Mouse (Mus musculus) CH12.LX (cell line): ENCODE data around the gene Dppa3. TPM values are rescaled to one million over a fixed set of nuclear protein-coding genes. Genes with fewer than 3 reads are reported as not detected.
A peak's percentile ranks its signal among the peaks of the same experiment; 100 is the strongest.

ENCODE experiments used
- DNase-seq: peaks from one replicate; pipeline ENCODE4 v3.0.0-alpha.2; 2013; ENCODE audit errors: extremely low read depth
- H3K27ac ChIP-seq: 2 replicates; pipeline ENCODE4 v1.5.1; 2012; ENCODE audit warnings: low read depth, mild to moderate bottlenecking, control low read depth, moderate library complexity; ENCODE audit not compliant: insufficient read depth
- H3K27me3 ChIP-seq: replicated peaks from 2 replicates; pipeline ENCODE3; 2012; ENCODE audit warnings: inconsistent platforms
- H3K36me3 ChIP-seq, 2 experiments: replicated peaks in 1 of 2; 2 replicates each; pipeline versions ENCODE3 to v1.6.1; 2012; ENCODE audit warnings: inconsistent platforms in 1 of 2, low read length in 1 of 2, mild to moderate bottlenecking in 1 of 2, mixed read lengths in 1 of 2, moderate library complexity in 1 of 2; ENCODE audit not compliant: control insufficient read depth in 1 of 2, insufficient read depth in 1 of 2
- H3K4me1 ChIP-seq, 2 experiments: 2 replicates each; pipeline ENCODE4 v1.6.1; 2012; ENCODE audit warnings: inconsistent platforms in 1 of 2, moderate library complexity in 1 of 2; ENCODE audit not compliant: insufficient read depth in 2 of 2, control insufficient read depth in 1 of 2
- H3K4me2 ChIP-seq: 2 replicates; pipeline ENCODE4 v1.6.1; 2012; ENCODE audit warnings: low read depth, mild to moderate bottlenecking, control low read depth; ENCODE audit not compliant: poor library complexity, insufficient read depth, severe bottlenecking
- H3K4me3 ChIP-seq, 3 experiments: fragments of 150-350 bp in 1 of 3; sonication (generic) in 1 of 3; replicated peaks in 1 of 3; 2 replicates each; pipeline versions ENCODE3 to v1.5.1; 2011 to 2012; ENCODE audit warnings: low read depth in 2 of 3, low read length in 2 of 3, mild to moderate bottlenecking in 2 of 3, moderate library complexity in 2 of 3, control low read depth in 1 of 3, improper control_type of control experiment in 1 of 3, inconsistent platforms in 1 of 3, mixed read lengths in 1 of 3; ENCODE audit not compliant: poor library complexity in 1 of 3
- H3K79me2 ChIP-seq: replicated peaks from 2 replicates; pipeline ENCODE4 v1.6.1; 2012; ENCODE audit warnings: mild to moderate bottlenecking, moderate library complexity; ENCODE audit not compliant: control insufficient read depth, poor library complexity, insufficient read depth, severe bottlenecking; ENCODE audit errors: extremely low read depth
- H3K9ac ChIP-seq: 2 replicates; pipeline ENCODE4 v1.6.1; 2012; ENCODE audit warnings: low read depth, mild to moderate bottlenecking, control low read depth, moderate library complexity; ENCODE audit not compliant: insufficient read depth
- H3K9me3 ChIP-seq: replicated peaks from 2 replicates; pipeline ENCODE3; 2012; ENCODE audit warnings: low read length, inconsistent platforms, mixed read lengths
- BHLHE40 ChIP-seq: IDR thresholded peaks from 2 replicates; pipeline ENCODE4 v1.6.1; 2011; ENCODE audit warnings: mild to moderate bottlenecking, low read depth, low read length, improper control_type of control experiment
- CTCF ChIP-seq, 2 experiments: IDR thresholded peaks in 1 of 2; conservative IDR thresholded peaks in 1 of 2; 2 replicates each; pipeline ENCODE4 v1.5.1; 2011 to 2012; ENCODE audit warnings: low read depth in 2 of 2, low read length in 2 of 2, improper control_type of control experiment in 1 of 2, inconsistent platforms in 1 of 2, mild to moderate bottlenecking in 1 of 2, moderate library complexity in 1 of 2
- IRF4 ChIP-seq: IDR thresholded peaks from 2 replicates; pipeline ENCODE4 v1.6.1; 2014; ENCODE audit warnings: low read depth, mild to moderate bottlenecking, inconsistent platforms, low read length, improper control_type of control experiment
- KAT2A ChIP-seq: IDR thresholded peaks from 2 replicates; pipeline ENCODE4 v1.6.1; 2012; ENCODE audit warnings: low read length, improper control_type of control experiment, inconsistent platforms; ENCODE audit not compliant: insufficient replicate concordance
- MAFK ChIP-seq: IDR thresholded peaks from 2 replicates; pipeline ENCODE4 v1.6.1; 2011; ENCODE audit warnings: low read length, improper control_type of control experiment; ENCODE audit not compliant: insufficient replicate concordance
- MEF2A ChIP-seq: IDR thresholded peaks from 2 replicates; pipeline ENCODE4 v1.6.1; 2014; ENCODE audit warnings: low read depth, mild to moderate bottlenecking, inconsistent platforms, low read length, improper control_type of control experiment, borderline replicate concordance
- PAX5 ChIP-seq: IDR thresholded peaks from 2 replicates; pipeline ENCODE4 v1.6.1; 2012; ENCODE audit warnings: low read length, inconsistent platforms, mixed read lengths
- POLR2AphosphoS2 ChIP-seq: IDR thresholded peaks from 2 replicates; pipeline ENCODE4 v1.6.1; 2011; ENCODE audit warnings: low read depth, low read length, improper control_type of control experiment
- SMC3 ChIP-seq: IDR thresholded peaks from 2 replicates; pipeline ENCODE4 v1.6.1; 2011; ENCODE audit warnings: low read depth, low read length, improper control_type of control experiment
- TCF12 ChIP-seq: IDR thresholded peaks from 2 replicates; pipeline ENCODE4 v1.6.1; 2014; ENCODE audit warnings: low read depth, mild to moderate bottlenecking, inconsistent platforms, low read length, improper control_type of control experiment
- UBTF ChIP-seq: IDR thresholded peaks from 2 replicates; pipeline ENCODE4 v1.6.1; 2012; ENCODE audit warnings: low read depth, mild to moderate bottlenecking, inconsistent platforms, low read length, improper control_type of control experiment, moderate library complexity
- USF1 ChIP-seq: IDR thresholded peaks from 2 replicates; pipeline ENCODE4 v1.6.1; 2014; ENCODE audit warnings: low read depth, mild to moderate bottlenecking, inconsistent platforms, low read length, improper control_type of control experiment
- ZC3H11A ChIP-seq: IDR thresholded peaks from 2 replicates; pipeline ENCODE4 v1.6.1; 2012; ENCODE audit warnings: low read depth, mild to moderate bottlenecking, inconsistent platforms, low read length, improper control_type of control experiment
- ZMIZ1 ChIP-seq: IDR thresholded peaks from 2 replicates; pipeline ENCODE4 v1.6.1; 2012; ENCODE audit warnings: low read depth, mild to moderate bottlenecking, inconsistent platforms, low read length, improper control_type of control experiment
- ZNF384 ChIP-seq: IDR thresholded peaks from 2 replicates; pipeline ENCODE4 v1.6.1; 2012; ENCODE audit warnings: low read depth, low read length, improper control_type of control experiment, inconsistent platforms
- dilution Hi-C: fragments of 300-500 bp; cut with MboI; formaldehyde crosslinking; loops from 2 replicates; pipeline ENCODE4 v1.14.3; 2020; ENCODE audit warnings: low sequenced_read_pairs; ENCODE audit not compliant: extremely low pct_unique_long_range_greater_than_20kb, extremely low pct_ligation_motif_present
- in situ Hi-C: fragments of 300-500 bp; cut with MboI; formaldehyde crosslinking; loops from 3 replicates; pipeline ENCODE4 v1.14.3; 2019; ENCODE audit warnings: low sequenced_read_pairs, low pct_ligation_motif_present, low pct_unique_long_range_greater_than_20kb, mixed read lengths
- polyA plus RNA-seq: library from polyadenylated mRNA; unstranded; fragments of >175 nt; gene quantifications from 2 replicates; pipeline ENCODE4 v1.2.1, GENCODE M21; 2012; ENCODE audit warnings: low read depth; ENCODE audit not compliant: insufficient read length
- total RNA-seq, 2 experiments: library from RNA; depleted of rRNA; stranded (reverse); fragments of 300-350 nt in 1 of 2; fragments of >200 nt in 1 of 2; gene quantifications; 2 replicates each; pipeline ENCODE4 v1.2.3; 2012 to 2014

Gene Dppa3
- total and polyA plus RNA-seq, 3 experiments, result not detected

DNA sequence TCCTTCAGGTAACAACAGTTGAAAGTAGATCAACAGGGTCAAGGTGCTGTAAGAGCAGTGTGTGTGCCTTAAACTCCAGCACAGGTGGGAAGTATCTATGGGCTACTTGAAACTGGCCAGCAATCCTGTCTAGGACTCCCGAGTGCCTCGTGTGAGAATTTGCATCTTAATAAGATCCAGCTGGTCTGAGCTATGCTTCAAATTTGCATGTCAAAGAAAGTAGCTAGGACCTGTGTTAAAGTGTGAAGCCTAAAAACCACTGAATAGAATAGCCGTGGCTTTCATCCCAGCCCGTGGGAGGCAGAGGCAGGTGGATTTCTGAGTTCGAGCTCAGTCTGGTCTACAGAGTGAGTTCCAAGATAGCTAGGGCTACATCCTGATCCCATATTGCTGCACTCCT is 1.7 kb upstream of the Dppa3 start:
- in situ Hi-C loops (no loop called here), dilution Hi-C loops (no loop called here)
- H3K4me2 ChIP-seq, result no peak overlapping the region
- H3K27ac ChIP-seq, result no peak overlapping the region
- TF ChIP-seq ZMIZ1 (no peak), BHLHE40 (peak; percentile 47; the same call in 1 of the 2 replicates)
- no peaks in the 10 kb centered on the region for H3K79me2 ChIP-seq
- no peak overlapping the region for H3K9ac ChIP-seq
- no peak for DNase-seq
- no peaks in the 10 kb centered on the region for H3K9me3 ChIP-seq
- no peak overlapping the region for H3K4me3 ChIP-seq
- peaks cover 2% of the 10 kb centered on the region for H3K27me3 ChIP-seq
- no peaks in the 10 kb centered on the region for H3K36me3 ChIP-seq
- peaks cover 0 to 7% of the 10 kb centered on the region in 2 experiments; a peak in 1 of 4 replicates for H3K4me1 ChIP-seq

- in situ Hi-C loops, result no loop called here
- Histone ChIP-seq H3K79me2 (no peaks in the 10 kb centered on the region), H3K4me3 (no peak overlapping the region), H3K36me3 (no peaks in the 10 kb centered on the region), H3K9ac (no peak overlapping the region), H3K27me3 (peaks cover 2% of the 10 kb centered on the region), H3K27ac (no peak overlapping the region), H3K4me1 (peaks cover 0 to 7% of the 10 kb centered on the region in 2 experiments; a peak in 1 of 4 replicates), H3K4me2 (no peak overlapping the region), H3K9me3 (no peaks in the 10 kb centered on the region)
- DNase-seq, result no peak
- dilution Hi-C loops, result no loop called here
- TF ChIP-seq TCF12 (no peak), USF1 (no peak), BHLHE40 (no peak), UBTF (no peak), KAT2A (no peak), CTCF (conservative IDR thresholded peaks at IDR 0.05 in 1 of 2, IDR thresholded peaks at IDR 0.05 in 1 of 2; ENCODE audit: low read depth in 2 of 2, low read length in 2 of 2) (no peak), MAFK (no peak), PAX5 (no peak), SMC3 (no peak), MEF2A (no peak)
Observed at GRCm38 (mm10) chr6:122625156-122625555, 1.1 kb upstream of the Dppa3 start.

DNA sequence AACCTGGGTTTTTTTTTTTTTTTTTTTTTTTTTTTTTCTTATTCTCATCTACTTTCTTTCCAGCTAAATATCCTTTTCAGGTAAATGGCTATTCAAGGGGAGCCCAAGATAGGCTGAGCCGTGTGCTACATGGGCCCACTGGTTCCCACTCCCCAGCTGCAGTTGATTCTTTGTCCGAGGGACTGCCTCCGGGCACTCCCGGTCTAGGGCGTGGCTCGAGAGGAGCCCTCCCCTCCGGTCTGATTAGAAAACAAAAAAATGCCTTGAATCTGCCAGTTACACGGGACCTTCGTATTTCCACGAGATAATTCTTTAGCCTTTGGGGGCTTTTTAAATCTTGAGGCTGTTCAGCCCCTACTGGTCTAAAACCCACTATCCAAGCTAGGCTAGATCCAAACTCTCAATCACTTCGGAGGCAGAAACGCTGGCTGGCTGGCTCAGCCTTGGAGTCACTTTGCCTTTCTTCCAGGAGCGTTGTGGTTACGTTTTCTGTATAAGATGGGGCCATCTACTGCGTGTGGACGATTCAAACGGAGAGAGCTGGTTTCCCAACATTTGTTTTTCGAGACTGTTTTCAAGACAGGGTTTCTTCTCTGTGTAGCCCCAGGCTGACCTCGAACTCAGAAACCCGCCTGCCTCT is 1.4 kb downstream of the Dppa3 start:
- Histone ChIP-seq H3K4me1 (peaks cover 0 to 12% of the 10 kb centered on the region in 2 experiments; a peak in 1 of 4 replicates), H3K4me3 (no peak overlapping the region), H3K27me3 (no peaks in the 10 kb centered on the region), H3K79me2 (no peaks in the 10 kb centered on the region), H3K27ac (no peak overlapping the region), H3K36me3 (no peaks in the 10 kb centered on the region), H3K9ac (no peak overlapping the region), H3K4me2 (no peak overlapping the region), H3K9me3 (no peaks in the 10 kb centered on the region)
- no peak for DNase-seq
- no peak for TF ChIP-seq ZNF384
- TF ChIP-seq SMC3, result no peak
- no peak for TF ChIP-seq TCF12
- TF ChIP-seq IRF4, result no peak
- TF ChIP-seq ZC3H11A, result no peak
- no peak for TF ChIP-seq POLR2AphosphoS2
- in situ Hi-C loops (no loop called here), dilution Hi-C loops (no loop called here)
